Mouse (Mus musculus): ENCODE data around the gene Rrp1b.

DNA sequence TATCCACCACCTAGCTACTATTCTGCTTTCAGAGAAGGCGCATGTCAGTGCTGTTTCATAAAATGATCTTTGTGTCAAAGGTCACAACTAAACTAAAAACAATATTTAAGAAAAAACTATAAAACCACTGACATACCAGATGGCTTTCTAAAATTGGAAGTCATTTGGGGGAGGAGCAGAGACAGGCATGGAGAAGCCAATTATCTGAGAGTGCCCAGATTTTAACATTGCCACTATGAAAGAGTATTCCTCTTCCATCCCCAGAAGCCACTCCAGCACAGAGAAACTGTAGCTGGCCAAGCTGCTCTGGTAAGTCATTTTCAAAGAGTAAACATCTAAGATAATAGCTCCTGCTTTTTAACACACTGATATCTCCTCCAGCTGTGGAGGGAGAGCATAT lies 49.0 kb upstream of the Rrp1b start:
- TF ChIP-seq CTCF (IDR thresholded peaks at IDR 0.05; ENCODE audit: low read depth), result no peak
- no peak for TF ChIP-seq EP300 (IDR thresholded peaks at IDR 0.05; ENCODE audit: low read depth)

Data from heart, postnatal 0 days (tissue).